Mouse (Mus musculus) heart, embryonic 11.5 days (tissue): ENCODE measurements around the gene Dcaf12. TPM values are rescaled to one million over a fixed set of nuclear protein-coding genes. Genes with fewer than 3 reads are reported as not detected.

Experiments
- ATAC-seq: fragments of 200-750 bp; cut with Nextera tagmentation; replicated peaks from 2 replicates; pipeline ENCODE4 v1.8.0; 2017; ENCODE audit warnings: moderate library complexity; ENCODE audit not compliant: insufficient number of reproducible peaks, low FRiP score, low TSS enrichment
- H3K27ac ChIP-seq: fragments of 300-500 bp; sonication (generic); 2 replicates; pipeline ENCODE4 v1.5.1; 2014; ENCODE audit warnings: mild to moderate bottlenecking, low read depth, low read length
- H3K27me3 ChIP-seq: fragments of 300-500 bp; sonication (generic); 2 replicates; pipeline ENCODE4 v1.6.1; 2014; ENCODE audit warnings: mild to moderate bottlenecking, low read length, mixed read lengths; ENCODE audit not compliant: control insufficient read depth, insufficient read depth
- H3K36me3 ChIP-seq: fragments of 300-500 bp; sonication (generic); 2 replicates; pipeline ENCODE4 v1.6.1; 2014; ENCODE audit warnings: mild to moderate bottlenecking, low read length, moderate library complexity, mixed read lengths; ENCODE audit not compliant: control insufficient read depth, insufficient read depth
- H3K4me1 ChIP-seq: fragments of 300-500 bp; sonication (generic); 2 replicates; pipeline ENCODE4 v1.6.1; 2014; ENCODE audit warnings: low read length; ENCODE audit not compliant: control insufficient read depth, insufficient read depth
- H3K4me2 ChIP-seq: fragments of 300-500 bp; sonication (generic); 2 replicates; pipeline ENCODE4 v1.6.1; 2014; ENCODE audit warnings: mild to moderate bottlenecking, moderate library complexity
- H3K4me3 ChIP-seq: fragments of 300-500 bp; sonication (generic); 2 replicates; pipeline ENCODE4 v1.5.1; 2014; ENCODE audit warnings: low read depth, low read length
- H3K9ac ChIP-seq: fragments of 300-500 bp; sonication (generic); 2 replicates; pipeline ENCODE4 v1.6.1; 2014; ENCODE audit warnings: mild to moderate bottlenecking, low read depth, low read length, moderate library complexity
- H3K9me3 ChIP-seq: fragments of 300-500 bp; sonication (generic); replicated peaks from 2 replicates; pipeline ENCODE4 v1.6.1; 2016; ENCODE audit warnings: low read length; ENCODE audit not compliant: control insufficient read depth
- whole genome bisulfite sequencing: fragments of 180-500 bp; shearing (Covaris S2); extraction: QIAGEN DNeasy Blood & Tissue Kit; methylation state at CpG from one replicate; pipeline ENCODE4 v1.1.7; 2014; ENCODE audit not compliant: insufficient replicate concordance; 5-methylcytosine and 5-hydroxymethylcytosine counted together
- polyA plus RNA-seq: library from polyadenylated mRNA; unstranded; fragments of >200 nt; fragmentation: Nextera tagmentation; extraction: Ambion mirVana; gene quantifications from 2 replicates; pipeline ENCODE4 v1.2.1, GENCODE M21; 2014

Dcaf12 gene
- 30.6 and 39.8 TPM in 2 replicates for polyA plus RNA-seq

DNA sequence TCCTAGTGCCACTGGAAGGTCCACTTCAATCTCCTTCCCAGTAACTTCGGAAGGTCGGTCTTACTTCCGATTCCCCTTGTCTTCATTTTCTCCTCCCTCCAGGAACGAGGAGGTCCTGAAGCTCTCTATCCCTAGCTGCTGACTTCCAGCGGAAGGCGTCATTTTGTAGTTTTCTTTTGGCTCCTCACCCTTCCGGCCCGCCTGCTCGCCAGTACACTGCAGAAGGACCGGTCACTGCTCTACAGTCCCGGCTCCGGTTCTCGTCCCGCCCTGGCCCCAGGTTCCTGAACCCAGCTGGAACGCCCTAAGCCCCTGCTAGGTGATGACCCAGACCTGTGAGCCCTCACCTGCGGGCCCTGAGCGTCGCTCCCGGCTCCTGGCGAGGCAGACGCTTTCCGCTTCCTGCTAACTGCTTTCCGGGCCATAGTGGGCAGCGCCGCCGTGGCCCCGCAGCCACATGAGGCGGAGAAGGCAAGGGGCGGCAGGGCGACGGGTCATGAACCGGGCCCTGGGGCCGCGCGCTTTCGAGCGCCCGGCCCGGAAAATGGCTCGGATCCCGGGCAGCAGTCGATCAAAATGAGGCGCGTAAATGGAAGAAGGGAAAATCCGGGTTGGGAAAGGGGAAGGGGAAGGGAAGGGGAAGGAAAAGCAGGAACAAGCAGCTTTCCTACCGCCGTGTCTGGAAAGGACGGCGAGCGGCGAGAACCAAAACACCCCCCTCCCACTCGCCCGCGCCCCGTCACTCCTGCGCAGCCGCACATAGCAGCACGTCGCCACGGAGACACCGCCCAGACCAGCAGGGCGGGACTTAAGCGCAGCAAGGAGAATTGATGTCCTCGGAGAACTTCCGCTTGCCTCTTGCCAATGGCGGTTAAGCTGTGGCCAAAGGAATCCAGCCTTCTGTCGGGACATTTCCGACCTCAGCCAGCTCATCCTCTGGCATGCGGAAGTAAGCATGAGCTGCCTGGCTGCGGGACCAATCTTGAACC is at the start of gene Dcaf12:
TSS of gene Dcaf12 (minus strand) at position 749 of the 989 bp plus-strand sequence.
- peak; percentile 92 for ATAC-seq
- Histone ChIP-seq H3K4me1 (peaks cover 14% of the 10 kb centered on the region), H3K9me3 (no peaks in the 10 kb centered on the region), H3K27me3 (no peaks in the 10 kb centered on the region), H3K4me2 (peak within 1 kb of the TSS; percentile 65), H3K27ac (peak within 1 kb of the TSS; percentile 97), H3K36me3 (peaks cover 10% of the 10 kb centered on the region), H3K9ac (peak within 1 kb of the TSS; percentile 90), H3K4me3 (peak within 1 kb of the TSS; percentile 93)
- WGBS, result under 1% methylated on average over 70 of the region's 70 CpGs

- Histone ChIP-seq H3K9ac (no peak overlapping the region), H3K27me3 (no peaks in the 10 kb centered on the region), H3K36me3 (peaks cover 2% of the 10 kb centered on the region; the same call in 1 of the 2 replicates), H3K4me3 (no peak overlapping the region), H3K4me1 (no peaks in the 10 kb centered on the region; the same call in 1 of the 2 replicates), H3K9me3 (no peaks in the 10 kb centered on the region), H3K4me2 (no peak overlapping the region), H3K27ac (no peak overlapping the region)
- WGBS, result 96% methylated on average over 3 of the region's 3 CpGs
- ATAC-seq, result no peak
Measured at GRCm38 (mm10) chr4:41361059-41361458, 46.4 kb upstream of the Dcaf12 start.

GRCm38 (mm10) chr4:41359358-41359757 is 44.7 kb upstream of the Dcaf12 start:
- H3K9ac ChIP-seq, result no peak overlapping the region
- peaks cover 7% of the 10 kb centered on the region; the same call in 1 of the 2 replicates for H3K36me3 ChIP-seq
- 93% methylated on average over 7 of the region's 7 CpGs for WGBS
- no peak for ATAC-seq
- H3K9me3 ChIP-seq, result no peaks in the 10 kb centered on the region
- H3K4me3 ChIP-seq, result no peak overlapping the region
- no peaks in the 10 kb centered on the region; the same call in 1 of the 2 replicates for H3K4me1 ChIP-seq
- H3K27me3 ChIP-seq, result no peaks in the 10 kb centered on the region
- H3K27ac ChIP-seq, result no peak overlapping the region
- no peak overlapping the region for H3K4me2 ChIP-seq

GRCm38 (mm10) chr4:41358669-41359068 is 44.0 kb upstream of the Dcaf12 start:
- H3K36me3 ChIP-seq, result peaks cover 7% of the 10 kb centered on the region; the same call in 1 of the 2 replicates
- H3K27me3 ChIP-seq, result no peaks in the 10 kb centered on the region
- WGBS, result 92% methylated on average over 2 of the region's 2 CpGs
- ATAC-seq, result no peak
- no peak overlapping the region for H3K27ac ChIP-seq
- H3K9me3 ChIP-seq, result no peaks in the 10 kb centered on the region
- H3K4me1 ChIP-seq, result no peaks in the 10 kb centered on the region; the same call in 1 of the 2 replicates
- H3K4me2 ChIP-seq, result no peak overlapping the region
- H3K4me3 ChIP-seq, result no peak overlapping the region
- no peak overlapping the region for H3K9ac ChIP-seq

DNA sequence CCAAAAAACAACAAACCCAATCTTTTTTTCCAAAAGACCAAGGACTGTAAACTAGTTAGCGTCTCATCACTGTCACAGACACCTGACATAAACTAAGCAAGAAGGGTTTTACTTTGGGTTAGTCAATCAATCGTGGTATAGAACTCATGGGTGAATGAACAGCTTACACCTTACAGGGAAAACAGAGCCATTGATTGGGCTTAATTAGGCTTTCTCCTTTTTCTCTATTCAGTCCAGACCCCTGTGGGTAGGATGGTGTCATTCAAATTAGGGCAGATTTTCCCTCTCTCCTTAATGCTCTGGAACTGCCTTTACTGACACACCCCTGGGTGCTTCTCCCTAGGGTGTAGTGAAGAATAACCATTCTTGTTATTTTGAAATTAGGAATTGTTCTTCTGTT is 42.5 kb upstream of the Dcaf12 start:
- Histone ChIP-seq H3K4me1 (no peaks in the 10 kb centered on the region; the same call in 1 of the 2 replicates), H3K9ac (no peak overlapping the region), H3K36me3 (peaks cover 7% of the 10 kb centered on the region; the same call in 1 of the 2 replicates), H3K4me2 (no peak overlapping the region), H3K27ac (no peak overlapping the region), H3K4me3 (no peak overlapping the region), H3K27me3 (no peaks in the 10 kb centered on the region), H3K9me3 (no peaks in the 10 kb centered on the region)
- 83% methylated on average over 2 of the region's 2 CpGs for WGBS
- no peak for ATAC-seq

- ATAC-seq, result no peak
- H3K27ac ChIP-seq, result no peak overlapping the region
- no peak overlapping the region for H3K4me3 ChIP-seq
- H3K4me2 ChIP-seq, result no peak overlapping the region
- H3K27me3 ChIP-seq, result no peaks in the 10 kb centered on the region
- no peak overlapping the region for H3K9ac ChIP-seq
- 93% methylated on average over 1 of the region's 1 CpGs for WGBS
- H3K9me3 ChIP-seq, result no peaks in the 10 kb centered on the region
- H3K36me3 ChIP-seq, result peaks cover 6% of the 10 kb centered on the region; the same call in 1 of the 2 replicates
- peaks cover 5% of the 10 kb centered on the region; the same call in 1 of the 2 replicates for H3K4me1 ChIP-seq
Measured at GRCm38 (mm10) chr4:41353265-41353664, 38.6 kb upstream of the Dcaf12 start.

GRCm38 (mm10) chr4:41352758-41353157 is 38.1 kb upstream of the Dcaf12 start:
- Histone ChIP-seq H3K27ac (no peak overlapping the region), H3K9ac (no peak overlapping the region), H3K4me1 (peaks cover 5% of the 10 kb centered on the region; the same call in 1 of the 2 replicates), H3K36me3 (peaks cover 6% of the 10 kb centered on the region; the same call in 1 of the 2 replicates), H3K9me3 (no peaks in the 10 kb centered on the region), H3K27me3 (no peaks in the 10 kb centered on the region), H3K4me3 (no peak overlapping the region), H3K4me2 (no peak overlapping the region)
- WGBS, result 86% methylated on average over 4 of the region's 4 CpGs
- ATAC-seq, result no peak

DNA sequence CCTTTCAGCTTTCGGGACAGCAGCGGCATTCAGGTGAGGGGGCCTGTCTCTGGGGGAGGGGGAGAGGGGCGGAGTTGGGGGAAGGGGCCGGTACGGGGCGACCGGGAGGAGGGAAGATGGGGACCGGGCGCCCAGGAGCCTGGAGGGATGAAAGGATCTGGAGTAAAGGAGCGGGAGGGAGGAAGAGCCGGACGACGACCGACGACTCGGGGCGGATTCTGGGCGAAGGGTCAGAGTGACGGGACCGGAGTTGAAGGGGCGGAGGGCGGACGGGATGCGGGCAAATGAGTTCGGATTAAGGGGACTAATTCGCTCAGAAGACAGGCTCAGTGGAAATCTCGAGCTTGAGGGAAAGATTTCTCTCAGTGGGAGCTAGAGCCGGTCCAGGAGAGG is 34.5 kb upstream of the Dcaf12 start:
- WGBS, result 0% methylated on average over 28 of the region's 28 CpGs

More for the DNA sequence above, 34.5 kb upstream of the Dcaf12 start:
- Histone ChIP-seq H3K9ac (peak overlapping the region; percentile 92), H3K9me3 (no peaks in the 10 kb centered on the region), H3K36me3 (peaks cover 2% of the 10 kb centered on the region; the same call in 1 of the 2 replicates), H3K4me1 (peaks cover 5% of the 10 kb centered on the region; the same call in 1 of the 2 replicates), H3K4me2 (peak overlapping the region; percentile 66), H3K27me3 (no peaks in the 10 kb centered on the region), H3K27ac (peak overlapping the region; percentile 93), H3K4me3 (peak overlapping the region; percentile 86)
- no peak; the same call in 1 of the 2 replicates for ATAC-seq
